Mouse (Mus musculus) naive thymus-derived CD4-positive, alpha-beta T cell, adult 2 months (primary cell): ENCODE results near the gene Dcun1d4.
A peak's percentile ranks its signal among the peaks of the same experiment; 100 is the strongest.

Source experiments
- DNase-seq: peaks from one replicate; pipeline ENCODE4 v3.0.0-alpha.2; 2011; ENCODE audit warnings: low read depth

The Dcun1d4 gene

DNA sequence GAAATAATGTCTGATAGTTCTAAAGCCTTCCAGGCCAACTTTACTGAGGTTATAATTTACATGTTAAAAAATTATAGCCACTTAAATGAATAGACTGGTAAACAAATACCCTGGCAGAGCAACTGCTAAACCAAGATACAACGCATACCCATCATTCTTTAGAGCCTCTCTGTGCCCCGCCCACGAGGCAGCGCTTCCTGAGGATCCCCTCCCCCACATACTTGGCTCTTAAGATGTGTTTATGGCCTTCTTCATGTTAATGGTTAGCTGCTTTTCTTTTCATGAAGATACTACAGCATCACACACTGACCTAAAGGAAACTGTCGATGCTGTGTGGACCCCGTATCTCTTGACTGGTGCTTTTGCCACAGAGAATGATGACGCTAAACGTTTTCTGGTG is 17.8 kb downstream of the Dcun1d4 start:
- no peak for DNase-seq

DNA sequence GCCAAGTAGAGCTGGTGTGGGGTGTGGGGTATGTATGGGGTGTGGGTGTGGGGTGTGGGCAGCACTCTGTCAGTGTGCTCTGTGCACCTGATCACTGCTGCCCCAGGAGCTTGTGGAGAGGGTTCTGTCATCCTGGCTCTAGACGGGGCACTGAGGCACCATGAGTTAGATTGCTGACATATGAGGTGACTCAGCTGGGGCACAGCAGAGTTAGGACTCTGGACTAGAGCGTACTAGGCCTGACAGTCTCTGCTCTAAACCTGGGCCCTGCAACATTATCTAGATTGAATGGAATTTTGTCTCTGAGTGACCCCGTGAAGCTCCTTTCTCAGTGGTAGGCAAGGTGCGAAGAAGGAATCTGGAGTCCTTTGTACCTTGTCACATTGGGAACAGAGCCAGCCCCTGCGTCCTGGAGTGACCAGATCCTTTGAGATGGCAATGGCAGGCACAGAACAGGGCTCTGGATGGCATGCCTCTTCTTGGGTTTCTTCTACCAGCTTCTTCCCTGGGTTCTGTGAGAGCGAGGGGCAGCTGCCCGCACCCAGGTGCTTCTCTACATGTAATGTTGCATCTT is 20.2 kb downstream of the Dcun1d4 start:
- DNase-seq, result no peak

DNA sequence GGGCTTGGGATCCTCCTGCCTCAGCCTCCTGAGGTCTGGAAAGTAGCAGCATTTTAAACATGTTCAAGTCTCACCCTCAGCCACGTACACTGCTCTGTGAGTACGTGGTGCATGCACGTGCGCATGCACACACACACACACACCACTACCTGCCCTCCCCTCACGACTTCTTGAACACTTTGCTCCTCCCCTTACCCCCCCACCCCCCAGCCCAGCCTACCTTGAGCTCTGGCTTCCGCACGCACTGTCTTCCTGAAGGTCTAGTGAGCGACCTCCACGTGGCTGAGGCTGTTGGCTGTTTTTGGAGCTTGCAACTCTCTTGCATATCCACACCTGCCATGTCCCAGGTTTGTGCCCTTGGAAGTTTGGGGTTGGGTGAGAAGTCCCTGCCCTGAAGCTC is 21.6 kb downstream of the Dcun1d4 start:
- no peak for DNase-seq

- no peak for DNase-seq
Measured at GRCm38 (mm10) chr5:73503015-73503757, 22.4 kb downstream of the Dcun1d4 start.

GRCm38 (mm10) chr5:73511074-73511473 is 30.3 kb downstream of the Dcun1d4 start:
- DNase-seq, result no peak

- DNase-seq, result no peak
Measured at GRCm38 (mm10) chr5:73512241-73512640, 31.4 kb downstream of the Dcun1d4 start.

DNA sequence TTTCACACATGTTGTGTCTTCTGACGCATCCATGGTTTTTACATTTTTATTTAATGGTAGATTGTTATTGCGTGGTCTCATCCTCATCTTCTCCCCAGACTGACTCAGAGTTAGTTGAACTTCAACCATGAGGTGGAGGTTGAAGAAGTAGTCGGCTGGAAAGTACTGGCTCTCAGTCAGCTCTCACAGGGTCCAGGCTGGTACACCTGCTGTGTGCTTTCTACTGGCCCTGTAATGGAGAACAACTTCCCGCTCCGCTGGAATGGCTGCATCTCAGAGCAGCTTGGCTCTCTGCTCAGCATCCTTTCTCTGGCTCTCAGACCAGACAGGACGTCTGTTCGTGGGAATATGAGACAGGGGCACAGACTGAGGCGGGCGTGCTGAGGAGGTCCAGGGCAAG is 31.9 kb downstream of the Dcun1d4 start:
- DNase-seq, result no peak

- no peak for DNase-seq
Measured at GRCm38 (mm10) chr5:73514202-73514601, 33.4 kb downstream of the Dcun1d4 start.

GRCm38 (mm10) chr5:73517299-73517698 is 36.5 kb downstream of the Dcun1d4 start:
- no peak for DNase-seq

DNA sequence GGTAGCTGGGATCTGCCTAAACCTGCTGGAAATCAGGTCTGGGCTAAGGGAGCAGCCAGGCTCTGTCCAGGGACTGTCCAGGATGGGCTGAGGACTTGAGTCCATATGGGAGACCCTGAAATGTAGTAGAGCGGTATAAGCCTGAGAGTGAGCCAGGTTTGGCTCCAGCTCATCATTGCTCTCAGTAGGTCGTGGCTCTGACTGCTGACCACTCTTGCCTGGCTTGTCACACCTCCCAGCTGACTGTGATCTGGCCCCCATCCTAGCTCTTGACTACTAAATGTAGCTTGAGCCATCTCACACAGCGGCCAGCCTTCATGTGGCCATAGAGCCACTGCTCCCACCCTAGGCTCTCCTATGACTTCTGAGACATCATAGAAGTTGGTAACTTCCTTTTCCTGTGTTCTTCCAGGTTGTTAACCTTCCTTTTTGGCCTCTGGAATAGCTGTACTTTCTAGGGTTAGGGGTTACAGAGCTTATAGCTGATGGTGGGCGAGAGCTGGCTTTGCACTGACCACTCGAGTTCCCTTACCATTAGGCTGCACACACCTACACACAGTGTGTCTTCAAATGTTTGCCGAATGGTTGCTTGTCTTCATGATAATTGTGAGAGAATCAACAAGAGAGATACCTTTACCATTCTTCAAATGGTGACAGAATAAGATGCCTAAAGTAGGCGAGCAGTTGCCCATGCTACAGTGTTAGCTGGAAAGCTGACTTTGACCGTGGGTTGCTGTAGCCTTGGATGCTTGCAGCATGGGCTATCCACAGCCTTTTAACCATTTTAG is 37.8 kb downstream of the Dcun1d4 start:
- DNase-seq, result no peak

- no peak for DNase-seq
Measured at GRCm38 (mm10) chr5:73520787-73521186, 40.0 kb downstream of the Dcun1d4 start.

- DNase-seq, result no peak
Measured at GRCm38 (mm10) chr5:73523227-73523626, 42.4 kb downstream of the Dcun1d4 start.

DNA sequence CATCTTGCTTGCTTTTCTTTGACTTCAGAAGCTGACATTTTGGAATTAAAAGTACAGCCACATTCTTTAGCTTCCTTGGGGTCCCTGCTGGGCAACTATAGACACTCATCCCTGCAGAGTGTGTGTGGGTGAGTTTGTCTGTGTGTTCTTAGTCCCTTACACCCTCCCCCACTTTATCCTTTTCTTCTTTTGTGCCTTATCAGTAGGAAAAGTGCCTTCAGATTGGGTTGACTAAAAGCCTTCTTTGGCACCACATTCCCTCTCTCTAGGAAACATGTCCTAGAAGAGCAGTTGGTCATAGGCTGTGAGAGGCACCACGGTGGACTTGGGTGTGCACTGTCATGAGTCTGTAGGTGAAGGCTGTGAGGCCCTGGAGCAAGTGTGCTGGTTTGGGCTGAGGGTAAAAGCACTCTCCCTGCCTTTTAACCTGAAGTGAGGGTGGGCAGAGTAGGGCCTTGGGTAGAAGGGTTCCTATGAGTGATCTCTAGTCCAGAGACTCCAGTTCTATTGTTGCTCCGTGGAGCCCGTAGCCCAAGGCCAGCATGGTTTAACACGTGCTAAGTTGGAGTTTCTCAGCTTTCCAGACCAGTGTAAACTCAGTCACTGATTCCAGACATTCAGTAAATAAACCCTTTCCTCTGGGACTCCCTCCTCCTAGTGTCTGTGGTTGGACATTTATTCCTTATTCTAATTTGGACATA is 43.6 kb downstream of the Dcun1d4 start:
- DNase-seq, result no peak

DNA sequence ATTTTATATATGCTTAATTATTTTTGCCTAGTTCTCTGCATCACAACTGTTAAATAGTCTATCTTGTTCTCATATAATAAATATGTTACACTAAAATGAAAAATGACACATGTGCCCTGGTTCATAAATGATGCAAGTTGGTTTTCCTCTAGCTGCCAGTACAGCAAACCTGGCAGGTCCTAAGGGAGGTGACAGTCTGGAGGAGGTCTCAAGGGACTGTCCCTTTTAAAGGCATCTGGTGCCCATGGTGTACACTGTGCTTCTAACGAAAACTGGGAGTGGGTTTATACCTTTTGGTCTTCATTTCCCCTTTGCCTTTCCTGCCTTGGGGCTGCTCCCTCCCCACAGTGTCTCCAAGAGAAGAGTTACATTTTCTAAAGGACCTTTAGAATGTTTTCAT is 51.4 kb downstream of the Dcun1d4 start:
- DNase-seq, result no peak

DNA sequence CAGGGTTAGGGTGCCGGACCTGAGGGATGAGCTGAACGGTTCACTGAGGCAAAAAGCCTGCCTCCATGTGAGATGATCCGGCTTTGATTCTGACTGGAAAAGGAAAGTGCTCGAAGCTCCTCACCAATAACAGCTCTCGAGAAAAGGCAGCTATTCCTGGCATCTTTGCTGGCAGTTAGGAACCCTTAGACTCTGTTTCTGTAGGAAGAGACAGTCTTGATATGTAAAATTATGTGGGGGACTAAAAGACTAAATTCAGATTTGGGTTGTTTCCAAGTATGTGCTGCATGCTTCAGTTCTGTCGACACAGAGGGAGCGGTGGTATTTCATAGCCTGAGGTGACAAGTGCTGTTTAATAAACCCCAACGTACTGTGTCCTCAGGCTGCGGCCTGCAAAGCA is 52.1 kb downstream of the Dcun1d4 start:
- no peak for DNase-seq

GRCm38 (mm10) chr5:73537669-73538068 is 56.9 kb downstream of the Dcun1d4 start:
- DNase-seq, result no peak

DNA sequence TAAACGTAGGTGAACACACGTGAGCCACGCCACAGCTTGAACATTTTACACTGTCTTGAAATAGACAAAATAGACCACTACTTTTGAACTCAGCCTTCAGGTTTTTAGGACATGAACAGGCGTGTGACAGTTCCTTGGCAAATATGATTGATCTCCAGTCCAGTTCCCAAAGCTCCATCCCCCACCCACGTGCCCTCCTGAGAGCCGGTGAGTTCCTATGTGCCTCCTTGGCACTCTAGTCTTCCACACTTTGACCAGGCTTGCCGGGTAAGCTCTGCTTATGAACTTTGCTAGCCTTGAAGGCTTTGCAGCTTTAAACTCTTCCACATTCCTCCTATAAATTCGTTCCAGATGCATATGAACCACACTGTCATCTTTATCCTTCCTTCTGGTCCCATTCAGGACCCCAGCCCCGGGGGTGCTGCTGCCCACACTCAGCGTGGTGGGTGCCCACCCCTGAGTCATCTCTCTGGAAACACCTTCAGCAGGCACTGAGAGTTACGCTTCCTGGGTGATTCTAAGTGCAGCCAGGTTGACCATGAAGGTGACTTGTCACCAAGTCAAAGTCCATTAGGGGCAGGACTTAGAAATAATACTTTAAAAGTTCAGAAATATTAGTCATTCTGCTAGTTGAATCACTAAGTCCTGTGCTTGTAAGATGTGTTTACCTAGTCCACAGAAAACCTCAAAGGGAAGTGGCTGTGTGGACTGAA is 57.9 kb downstream of the Dcun1d4 start:
- DNase-seq, result no peak

- peak; percentile 22 for DNase-seq
Measured at GRCm38 (mm10) chr5:73539848-73540510, 59.2 kb downstream of the Dcun1d4 start.

- DNase-seq, result no peak
Measured at GRCm38 (mm10) chr5:73540511-73540871, 59.7 kb downstream of the Dcun1d4 start.

GRCm38 (mm10) chr5:73544111-73544753 is 63.4 kb downstream of the Dcun1d4 start:
- no peak for DNase-seq

DNA sequence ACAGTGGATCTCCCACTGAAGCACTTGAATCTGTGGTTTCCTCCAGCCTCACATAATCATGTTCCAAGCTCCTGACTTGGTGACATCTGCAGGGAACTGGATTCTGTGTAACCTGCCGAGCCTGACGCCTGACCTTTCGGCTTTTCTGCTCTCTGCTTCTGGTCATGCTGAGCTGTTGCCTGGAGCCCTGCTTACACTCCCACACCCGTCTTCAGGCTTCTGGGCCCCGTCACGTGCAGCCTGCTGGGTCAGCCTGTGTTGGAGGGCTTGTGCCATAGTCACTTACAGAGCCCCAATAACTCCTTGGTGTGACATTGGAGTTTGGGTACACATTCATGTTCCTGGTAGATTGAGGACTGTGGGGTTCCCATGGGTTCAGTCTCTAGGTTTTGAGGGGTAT is 64.8 kb downstream of the Dcun1d4 start:
- DNase-seq, result no peak
